Mouse (Mus musculus) cerebellum, postnatal 36 days (tissue): Measurements from ENCODE around the gene Rflnb.
A peak's percentile ranks its signal among the peaks of the same experiment; 100 is the strongest.
"Not testable (repeated sequence)": the region's sequence is repeated elsewhere in the genome, so short reads cannot be mapped to it uniquely, and the experiment has no call there.

ENCODE experiments used
- DNase-seq, 2 experiments: peaks; one replicate each; pipeline ENCODE4 v3.0.0; 2021 to 2022; ENCODE audit warnings: mixed read lengths in 2 of 2

The Rflnb gene

DNA sequence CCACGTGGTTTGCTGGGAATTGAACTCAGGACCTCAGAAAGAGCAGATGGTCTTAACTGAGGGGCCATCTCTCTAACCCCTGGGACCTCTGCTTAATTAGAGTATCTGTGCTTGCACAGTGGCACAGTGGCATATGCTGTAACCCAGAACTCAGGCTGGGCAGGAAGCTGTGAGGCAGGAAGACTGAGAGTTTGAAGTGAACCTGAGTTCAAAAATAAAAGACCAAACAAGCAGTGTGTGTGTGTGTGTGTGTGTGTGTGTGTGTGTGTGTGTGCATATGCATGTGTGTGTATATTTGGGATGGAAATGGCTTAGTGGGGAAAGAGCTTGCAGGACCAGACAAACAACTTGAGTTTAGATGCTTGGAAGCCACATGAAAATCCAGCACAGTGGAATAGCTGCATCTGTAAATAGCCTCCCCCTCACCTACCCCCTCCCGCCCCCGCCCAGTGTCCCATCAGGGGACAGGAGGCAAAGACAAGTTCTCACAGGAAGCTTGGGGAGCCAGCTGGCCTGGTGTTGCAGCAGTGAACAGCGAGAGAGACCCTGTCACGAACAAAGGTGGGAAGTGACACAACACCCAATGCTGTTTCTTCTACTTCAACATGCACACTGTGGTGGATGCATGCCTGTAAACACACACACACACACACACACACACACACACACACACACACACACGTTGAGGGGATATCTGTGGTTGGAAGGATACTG lies 10.2 kb upstream of the Rflnb start:
- no peak for DNase-seq

DNA sequence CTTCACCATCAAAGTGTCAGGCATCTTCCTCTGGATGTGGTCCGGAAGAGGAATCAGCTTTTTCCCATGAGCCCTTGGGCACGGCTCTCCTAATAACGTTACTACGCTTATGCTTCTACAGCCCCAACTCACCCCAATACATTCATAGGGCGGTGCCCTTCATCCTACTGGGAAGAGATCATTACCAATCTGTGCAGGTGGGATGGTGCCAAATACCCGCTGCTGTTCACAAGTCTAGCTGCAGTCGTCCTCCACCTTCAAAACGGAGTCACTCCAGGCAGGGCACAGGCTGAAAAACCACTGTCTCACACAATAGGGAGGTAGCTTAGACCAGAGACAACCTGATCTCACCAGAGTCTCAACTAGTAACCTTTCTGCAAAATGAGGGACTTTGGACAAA lies 7.6 kb upstream of the Rflnb start:
- DNase-seq = peak; percentile 60 to 62

DNA sequence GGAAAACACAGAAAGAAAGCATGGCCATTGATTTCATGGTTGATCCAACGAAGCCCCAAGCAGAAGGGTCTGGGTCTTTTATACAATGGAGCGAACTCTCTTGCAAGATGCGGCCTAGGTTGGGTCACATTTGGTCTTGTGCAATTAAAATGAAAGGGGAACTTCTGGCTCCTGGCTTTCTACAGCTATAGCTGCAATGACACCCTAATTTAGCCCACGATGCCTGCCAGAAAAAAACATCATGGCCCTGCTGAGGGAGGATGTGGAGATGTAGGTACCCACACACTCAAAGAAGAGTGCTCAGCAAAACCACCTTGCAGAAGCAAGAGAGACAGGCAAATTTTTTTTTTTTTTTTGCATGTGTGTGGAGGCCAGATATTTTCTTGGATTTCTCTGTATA lies 6.3 kb upstream of the Rflnb start:
- no peak for DNase-seq

DNA sequence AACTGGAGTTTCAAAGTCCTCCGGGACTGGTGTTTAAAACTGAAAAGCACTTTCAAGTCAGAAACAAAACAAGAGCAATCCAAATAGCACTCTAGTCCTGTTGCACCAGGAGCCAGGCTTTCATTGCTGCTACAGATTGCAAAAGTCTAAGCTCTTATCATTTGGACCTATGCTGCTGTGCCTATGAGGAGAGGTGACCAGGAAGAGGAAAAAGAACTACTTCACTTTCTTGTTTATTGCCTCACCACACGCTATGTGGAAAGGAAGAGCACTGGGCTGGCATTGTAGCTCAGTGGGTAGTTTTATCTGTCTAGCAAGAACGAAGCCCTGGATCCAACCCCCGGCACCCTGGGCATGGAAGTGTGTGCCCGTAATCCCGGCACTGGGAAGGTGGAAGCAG lies 5.8 kb upstream of the Rflnb start:
- no peak for DNase-seq

DNA sequence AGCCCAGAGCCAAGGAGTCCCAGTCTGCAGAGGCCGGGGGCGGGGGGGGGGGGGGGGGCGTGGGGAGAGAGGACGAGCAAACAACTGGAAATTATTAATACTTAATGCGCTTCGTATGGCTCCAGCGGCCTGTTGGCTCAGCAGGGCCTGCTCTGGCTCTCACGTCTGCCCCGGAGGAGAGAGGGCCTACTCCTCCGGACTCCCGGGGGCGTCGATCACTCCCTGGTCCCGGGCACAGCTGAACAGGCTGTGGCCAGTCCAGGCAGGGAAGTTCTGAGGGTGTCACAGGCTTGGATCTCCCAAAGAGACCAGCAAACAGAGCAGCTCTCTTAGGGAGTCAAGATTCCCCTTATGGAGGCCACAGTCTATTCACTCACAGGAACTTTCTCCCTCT lies 487 bp upstream of the Rflnb start:
- DNase-seq = no peak

DNA sequence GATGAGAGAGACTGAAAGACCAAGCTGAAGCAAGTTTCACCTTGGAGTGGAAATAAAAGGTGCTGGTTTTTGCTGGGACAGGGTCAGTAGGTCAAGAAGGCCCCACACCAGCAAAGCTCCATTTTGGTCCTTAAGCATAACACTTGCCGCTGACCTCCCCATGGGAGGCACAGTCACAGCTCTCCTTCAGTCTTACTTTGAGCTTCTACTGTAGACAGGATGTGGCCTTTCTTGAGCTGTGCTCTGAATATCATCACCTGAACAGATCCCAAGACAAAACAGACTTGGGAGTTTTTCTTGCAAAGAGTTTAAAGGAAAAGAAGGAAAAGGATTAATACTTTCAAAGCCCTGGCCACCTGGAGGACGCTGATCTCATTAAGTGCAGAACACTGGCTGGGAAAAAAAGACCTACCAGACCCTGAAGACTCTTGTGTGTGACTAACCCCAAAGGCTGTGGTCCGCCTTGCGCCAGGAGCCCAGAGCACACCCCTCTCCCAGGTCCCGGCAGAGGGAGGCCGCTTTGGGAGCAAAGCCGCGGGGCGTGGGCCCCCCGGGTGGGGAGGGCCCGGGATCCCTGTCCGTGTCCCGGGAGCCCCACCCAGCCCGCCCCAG lies 949 bp downstream of the Rflnb start:
- no peak for DNase-seq

DNA sequence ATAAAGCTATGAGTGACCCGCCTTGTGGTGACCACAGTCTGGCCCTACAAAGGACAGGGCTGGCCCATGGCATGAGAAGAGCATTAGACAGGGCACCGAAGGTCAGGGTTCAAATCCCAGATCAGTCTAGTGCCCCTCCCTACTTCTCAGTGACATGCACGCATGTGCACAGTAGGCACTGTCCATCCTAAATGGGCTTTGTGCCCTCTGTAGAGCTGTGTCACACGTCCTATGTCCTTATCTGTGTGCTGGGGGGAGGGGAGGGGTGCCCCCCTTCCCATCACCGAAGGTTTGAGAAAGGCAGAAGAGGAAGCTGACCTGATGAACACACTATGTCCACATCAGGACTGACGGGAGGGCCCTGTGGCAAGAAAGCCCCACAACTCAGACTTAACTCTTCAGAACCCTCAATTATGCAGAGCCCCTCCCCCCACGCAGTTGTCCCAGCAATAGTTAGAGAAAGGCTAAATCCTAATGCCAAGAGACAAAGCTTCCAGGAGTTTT lies 2.5 kb downstream of the Rflnb start:
- DNase-seq = no peak

DNA sequence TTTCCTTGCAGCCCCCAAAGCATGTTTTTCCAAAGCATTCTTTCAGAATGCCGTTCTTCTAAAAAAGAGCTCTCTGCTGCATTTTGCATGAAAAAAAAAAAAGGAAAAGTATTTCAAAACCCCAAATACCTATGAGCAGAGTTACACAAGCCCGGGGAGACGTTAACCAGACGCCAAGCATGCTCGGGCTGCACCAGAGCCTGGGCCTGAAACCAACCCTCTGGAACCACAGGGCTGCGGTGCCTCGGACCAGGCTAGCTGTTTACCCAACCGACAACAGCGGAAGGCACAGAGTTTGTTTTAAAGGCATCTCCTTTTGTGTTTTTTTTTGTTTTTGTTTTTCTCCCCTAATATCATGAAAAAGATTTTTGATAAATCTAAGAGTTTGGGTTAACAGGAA lies 6.7 kb downstream of the Rflnb start:
- no peak for DNase-seq

DNA sequence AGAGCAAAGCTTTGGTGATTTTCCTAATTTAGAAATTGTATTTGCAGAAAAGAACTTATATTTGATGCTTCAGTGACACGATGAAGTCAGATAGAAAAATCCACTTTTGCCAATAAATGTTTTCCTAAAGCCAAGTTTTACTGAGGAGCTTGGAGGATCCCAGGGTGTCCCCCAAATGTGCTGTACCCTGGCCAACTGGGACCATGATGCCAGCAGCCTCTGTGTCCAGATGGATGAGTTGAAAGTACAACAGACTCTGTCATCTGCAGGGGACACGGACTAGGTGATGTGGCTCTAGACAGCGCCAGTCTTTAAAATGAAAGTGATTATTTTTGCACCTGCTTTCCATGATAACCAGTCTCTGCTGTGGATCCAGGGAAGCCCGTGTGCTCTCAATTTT lies 7.7 kb downstream of the Rflnb start:
- DNase-seq = no peak

DNA sequence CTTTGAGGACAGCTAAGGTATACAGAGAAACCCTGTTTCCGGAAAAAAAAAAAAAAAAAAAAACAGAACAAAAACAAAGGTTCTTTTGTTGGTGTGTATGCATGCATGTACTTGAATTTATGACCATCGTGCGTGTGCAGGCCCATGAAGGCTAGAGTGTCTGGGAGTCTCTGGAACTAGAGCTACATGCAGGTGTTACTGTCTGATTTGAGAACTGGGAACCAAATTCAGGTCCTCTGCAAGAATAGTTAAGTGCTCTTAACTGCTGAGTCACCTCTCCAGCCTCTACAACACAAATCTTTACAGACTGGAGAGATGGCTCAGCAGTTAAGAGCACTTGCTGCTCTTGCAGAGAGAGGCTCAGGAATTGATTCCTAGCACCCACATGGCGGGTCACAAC lies 11.8 kb downstream of the Rflnb start:
- no peak for DNase-seq

DNA sequence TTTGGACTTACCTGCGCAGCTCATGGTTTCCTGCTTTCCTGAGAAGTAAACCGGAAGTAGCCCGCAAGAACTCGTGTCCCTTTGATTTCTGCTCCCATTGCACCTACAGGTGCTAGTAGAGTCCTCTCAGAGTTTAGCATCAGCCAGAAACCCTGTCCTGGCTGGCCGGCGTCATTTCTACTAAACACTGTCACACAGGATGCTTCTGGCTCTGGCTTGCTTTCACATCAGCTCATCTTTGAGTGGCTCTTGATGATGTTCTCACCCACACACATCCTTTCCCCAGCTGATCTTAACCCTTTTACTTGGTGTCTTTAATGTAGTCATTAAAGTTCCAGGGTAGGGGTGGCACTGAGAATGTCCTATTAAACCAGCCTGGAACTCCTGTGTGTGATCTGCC lies 12.3 kb downstream of the Rflnb start:
- no peak for DNase-seq

DNA sequence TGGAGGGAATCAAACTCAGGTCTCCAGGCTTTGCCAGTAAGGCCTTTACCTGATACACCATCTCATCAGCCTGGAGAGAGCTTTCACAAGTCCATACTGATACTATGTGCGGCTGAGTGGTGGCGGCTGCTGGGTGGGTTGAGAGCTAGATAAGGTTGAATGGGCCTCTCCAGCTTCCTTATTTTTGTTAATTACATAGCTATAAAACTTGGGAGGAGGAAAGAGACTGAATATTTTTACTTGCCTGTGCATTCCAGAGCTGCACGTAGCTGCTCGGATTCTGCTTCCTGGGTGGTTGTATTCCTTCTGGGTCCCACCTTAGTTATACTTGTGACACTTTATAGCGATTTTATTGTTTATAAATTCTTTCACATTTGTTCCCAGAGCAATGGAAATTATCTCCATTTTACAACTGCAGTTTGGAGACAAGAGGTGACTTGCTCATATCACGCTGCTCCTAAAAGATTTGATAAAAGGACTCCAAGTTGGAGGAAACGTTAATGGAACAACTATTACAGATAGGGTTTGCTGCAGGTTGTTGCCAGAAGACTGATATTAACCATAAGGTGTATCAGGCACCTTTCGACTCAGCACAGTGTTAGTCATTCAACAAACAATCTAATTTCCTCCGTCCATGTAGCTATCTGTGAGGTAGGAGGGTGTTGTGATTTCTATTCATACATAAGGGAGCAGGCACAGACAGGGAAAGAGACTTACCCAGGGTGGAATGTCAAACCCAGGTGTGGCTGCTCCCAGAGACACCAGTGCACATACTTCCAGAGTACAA lies 16.6 kb downstream of the Rflnb start:
- no peak for DNase-seq

DNA sequence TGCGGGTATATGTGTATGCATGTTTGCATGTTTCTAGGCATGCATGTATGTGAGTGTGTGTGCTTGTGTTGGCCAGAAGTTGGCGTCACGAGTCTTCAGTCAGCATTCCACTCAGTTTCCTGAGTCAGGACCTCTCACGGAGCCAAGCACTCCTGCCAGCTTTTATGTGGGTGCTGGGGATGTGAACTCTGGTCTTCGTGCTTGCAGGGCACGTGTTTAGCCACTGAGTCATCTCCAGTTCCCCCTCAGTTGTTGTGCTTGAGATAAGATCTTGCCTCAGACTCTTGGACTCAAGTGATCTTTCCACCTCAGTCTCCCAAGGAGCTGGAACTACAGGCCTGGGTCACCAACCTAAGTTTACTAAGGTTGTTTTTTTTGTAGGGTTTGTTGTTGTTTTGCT lies 18.5 kb downstream of the Rflnb start:
- DNase-seq = no peak

DNA sequence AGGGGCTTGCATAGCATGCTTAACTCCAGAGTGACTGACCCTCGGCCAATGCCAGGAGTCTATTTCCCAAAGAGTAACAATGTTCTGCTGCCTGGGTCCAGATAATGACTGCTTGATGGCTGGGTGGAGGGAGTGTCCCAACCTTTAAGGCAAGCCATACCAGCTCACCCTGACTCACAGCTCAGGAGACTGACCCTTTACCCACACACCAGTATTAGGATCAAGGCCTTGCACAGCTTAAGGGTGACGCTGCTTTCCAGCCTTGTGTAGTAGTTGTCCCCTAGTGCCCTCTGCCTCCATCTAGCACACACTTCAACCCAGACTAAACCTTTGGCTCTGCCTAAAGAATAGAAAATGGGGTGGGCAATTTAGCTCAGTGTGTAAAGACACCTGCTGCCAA lies 19.4 kb downstream of the Rflnb start:
- no peak for DNase-seq

DNA sequence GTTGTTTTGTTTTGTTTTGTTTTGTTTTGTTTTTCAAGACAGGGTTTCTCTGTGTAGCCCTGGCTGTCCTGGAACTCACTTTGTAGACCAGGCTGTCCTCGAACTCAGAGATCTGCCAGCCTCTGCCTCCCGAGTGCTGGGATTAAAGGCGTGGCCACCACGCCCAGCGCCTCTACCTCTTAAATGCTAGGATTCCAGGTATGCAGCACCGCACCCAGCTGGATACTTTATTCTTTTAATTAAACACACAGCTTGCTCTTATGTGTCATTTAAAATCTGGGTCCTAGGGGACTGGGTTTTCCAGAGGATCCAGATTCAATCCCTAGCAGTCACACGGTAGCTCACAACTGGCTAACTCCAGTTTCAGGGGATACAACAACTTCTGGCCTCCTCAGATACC lies 23.3 kb downstream of the Rflnb start:
- not testable (repeated sequence) for DNase-seq

DNA sequence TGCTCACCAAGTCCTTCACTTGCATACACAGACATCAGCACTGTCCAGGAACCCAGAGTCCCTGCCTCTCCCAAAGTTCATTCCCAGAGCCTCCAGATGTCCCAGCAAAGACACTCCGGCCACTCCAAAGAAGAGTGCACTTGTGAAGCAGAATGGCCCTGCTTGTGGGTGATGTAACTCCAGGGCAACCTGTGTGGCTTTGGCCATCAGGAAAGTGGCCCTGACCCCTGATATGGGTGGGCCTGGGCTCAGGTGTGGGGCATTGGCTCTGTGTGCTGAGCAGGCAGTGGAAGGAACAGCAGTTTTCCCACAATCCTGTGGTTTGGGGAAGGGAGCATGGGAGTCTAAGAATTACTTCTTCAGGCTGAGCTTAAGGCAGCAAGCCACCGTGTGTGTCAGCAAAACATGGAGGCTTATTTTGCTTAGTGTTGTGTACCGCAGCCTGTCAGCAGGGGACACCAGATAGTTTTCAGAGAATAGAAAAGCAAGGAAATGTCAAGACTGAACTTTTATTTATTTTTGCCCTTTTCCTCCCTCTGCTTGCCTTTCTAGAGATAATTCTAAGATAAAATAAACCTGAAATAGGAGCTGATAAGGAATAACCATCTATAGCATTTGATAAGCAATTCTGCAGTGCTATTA lies 26.2 kb downstream of the Rflnb start:
- no peak for DNase-seq

DNA sequence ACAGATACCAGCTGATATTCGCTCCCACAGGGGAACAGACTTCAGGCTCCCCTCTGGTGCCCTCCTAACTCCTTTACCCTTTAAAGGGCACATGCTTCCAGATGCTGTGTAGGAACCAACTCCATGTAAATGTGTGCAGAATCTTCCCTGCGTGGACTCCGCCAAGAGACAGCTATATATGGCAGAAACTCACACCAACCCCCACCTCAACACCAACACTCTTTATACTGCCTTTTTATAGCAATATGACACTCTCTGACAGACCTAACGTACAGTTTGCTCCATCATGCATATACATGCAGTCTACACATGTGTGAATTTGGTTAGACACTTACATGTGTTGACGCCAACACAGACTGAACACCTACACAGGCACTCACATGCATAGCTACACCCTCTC lies 26.9 kb downstream of the Rflnb start:
- DNase-seq = no peak

DNA sequence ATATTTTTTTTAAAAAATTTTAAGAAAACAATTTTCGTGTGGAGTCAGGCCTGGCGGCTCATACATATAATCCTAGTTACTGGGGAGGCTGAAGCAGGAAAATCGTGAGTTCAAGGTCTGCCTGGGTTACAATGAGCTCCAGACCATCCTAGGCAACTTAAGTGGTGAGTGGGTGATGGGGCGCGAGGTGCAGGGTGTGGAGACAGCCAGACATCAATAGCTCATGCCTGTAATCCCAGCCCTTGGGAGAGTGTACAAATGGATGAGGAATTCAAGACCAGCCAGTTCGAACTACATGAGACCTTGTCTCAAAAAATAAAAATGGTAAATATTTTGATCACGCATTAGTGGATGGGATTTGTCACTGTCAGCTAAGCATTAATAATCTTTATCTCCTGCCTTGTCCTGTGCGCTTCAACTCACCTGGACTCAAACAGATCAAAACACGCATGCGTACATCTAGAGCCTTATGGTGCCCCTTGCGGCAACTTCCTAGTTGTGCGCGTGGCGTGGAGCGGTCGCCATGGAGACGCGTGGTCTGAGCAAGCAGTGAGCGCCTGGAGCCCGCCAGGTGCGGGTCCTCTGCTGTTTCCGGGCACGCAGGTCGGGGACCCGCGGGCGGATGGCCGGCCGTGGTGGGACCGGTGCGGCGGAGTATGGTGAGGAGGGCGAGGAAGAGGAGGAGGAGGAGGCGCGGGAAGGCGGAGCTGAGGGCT lies 28.0 kb downstream of the Rflnb start, which contains the start of gene 1700016K19Rik:
Gene 1700016K19Rik (plus strand): TSS at position 473 of the 716 bp plus-strand sequence.
- peak; percentile 84 to 87 for DNase-seq

DNA sequence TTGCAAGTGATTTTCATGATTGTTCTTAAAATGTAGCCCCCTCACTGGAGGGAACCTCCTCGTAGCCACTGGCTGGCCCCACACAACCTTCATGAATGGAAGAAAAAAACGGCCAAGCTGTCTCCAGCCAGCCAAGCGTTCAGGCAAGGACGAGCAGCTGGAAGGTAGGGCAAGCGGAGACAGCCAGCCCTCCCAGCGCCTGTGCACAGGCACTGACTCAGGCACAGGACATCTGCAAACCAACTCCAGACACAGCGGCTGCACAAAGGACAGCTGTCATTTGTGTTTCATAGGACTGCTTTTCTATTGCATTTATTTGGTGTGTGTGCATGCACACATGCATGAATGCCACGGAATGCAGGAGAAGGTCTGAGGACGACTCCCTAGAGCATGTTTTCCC lies 33.2 kb downstream of the Rflnb start:
- DNase-seq = no peak

DNA sequence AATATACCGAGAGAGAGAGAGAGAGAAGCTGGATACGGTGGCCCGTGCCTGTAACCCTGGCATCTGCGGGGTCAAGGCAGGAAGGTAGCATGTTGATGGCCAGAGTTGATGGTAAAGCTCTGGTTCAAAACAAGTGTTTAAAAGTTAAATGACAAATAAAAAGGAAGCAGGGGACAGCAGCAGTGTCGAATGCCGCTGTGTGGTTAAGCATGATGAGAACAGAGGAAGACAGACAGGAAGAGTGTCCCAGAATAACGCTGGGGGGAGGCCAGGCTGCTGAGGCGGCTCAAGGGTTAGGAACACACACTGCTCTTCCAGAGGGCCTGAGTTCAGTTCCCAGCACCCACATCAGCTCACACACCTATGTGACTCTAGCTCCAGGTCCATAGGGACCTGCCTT lies 35.1 kb downstream of the Rflnb start:
- no peak for DNase-seq

DNA sequence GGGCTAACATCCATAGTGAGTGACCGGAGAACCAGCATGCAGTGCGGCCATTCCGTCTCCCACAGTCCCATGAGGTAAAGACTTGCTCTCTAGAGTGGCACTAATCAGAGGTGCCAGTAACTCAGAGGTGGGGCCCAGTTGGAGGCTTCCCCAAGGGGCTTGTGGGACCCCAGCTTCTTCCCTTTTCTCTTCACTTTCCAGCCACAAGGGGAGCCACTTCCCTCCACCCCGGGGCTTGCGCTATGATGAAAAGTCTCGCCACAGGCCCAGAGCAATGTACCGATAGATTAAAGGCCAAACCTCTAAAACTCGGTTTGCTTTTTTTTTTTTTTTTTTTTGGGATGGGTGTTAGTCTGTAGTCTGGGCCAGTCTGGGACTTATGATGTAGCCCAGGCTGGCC lies 35.7 kb downstream of the Rflnb start:
- DNase-seq = no peak

DNA sequence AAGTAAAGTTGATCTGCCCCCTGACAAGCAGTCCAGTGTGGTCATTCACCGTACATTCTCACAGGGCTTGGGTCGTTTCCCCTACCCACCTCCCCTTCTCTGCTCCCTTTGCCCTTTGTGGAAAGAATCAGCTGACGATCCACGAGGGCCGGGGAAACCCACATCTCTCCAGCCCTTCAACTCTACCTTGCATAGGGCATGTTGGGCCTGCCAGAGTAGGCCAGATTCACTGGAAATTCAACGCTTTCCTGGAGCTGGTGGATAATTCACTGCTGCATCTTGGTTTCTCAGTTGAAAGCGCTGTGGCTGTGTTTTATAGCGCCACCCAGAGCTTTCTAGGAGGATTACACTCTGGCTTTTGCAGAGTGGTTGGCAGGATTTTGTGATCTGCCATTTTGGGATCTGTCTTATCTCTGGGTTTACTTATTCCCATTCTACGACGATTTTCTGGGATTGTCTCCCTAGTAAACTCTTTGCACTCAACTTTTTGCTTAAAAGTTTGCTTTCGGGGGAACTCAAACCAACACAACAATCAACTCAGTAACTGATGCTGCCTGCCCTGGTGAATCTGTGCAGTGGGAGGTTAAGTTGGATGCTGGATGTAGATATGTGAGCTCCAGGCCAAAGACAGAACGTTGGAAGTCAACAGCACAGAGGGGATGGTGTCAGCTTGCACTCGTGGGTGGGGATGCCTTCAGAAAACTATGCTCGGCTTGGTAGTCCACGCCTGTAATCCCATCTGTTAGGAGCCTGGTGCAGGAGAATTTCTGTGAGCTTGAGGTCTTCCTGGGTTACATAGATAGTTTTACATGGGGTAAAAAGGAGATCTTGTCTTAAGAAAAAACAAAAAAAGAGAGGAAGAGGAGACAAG lies 36.4 kb downstream of the Rflnb start:
- no peak for DNase-seq
